Mouse (Mus musculus) MEL (cell line): Measurements from ENCODE around the gene Wdr24. TPM values are rescaled to one million over a fixed set of nuclear protein-coding genes. Genes with fewer than 3 reads are reported as not detected.

ENCODE experiments used
- DNase-seq: peaks from one replicate; pipeline ENCODE4 v3.0.0; 2011; ENCODE audit warnings: low read depth, low spot score
- H3K27ac ChIP-seq: 2 replicates; pipeline ENCODE4 v1.5.1; 2012; ENCODE audit warnings: low read depth, mild to moderate bottlenecking, control low read depth, low read length, moderate library complexity; ENCODE audit not compliant: control insufficient read depth
- H3K27me3 ChIP-seq, 2 experiments: fragments of 150-350 bp in 1 of 2; sonication (generic) in 1 of 2; 2 replicates each; pipeline ENCODE4 v1.6.1; 2012; ENCODE audit warnings: low read length in 2 of 2, mild to moderate bottlenecking in 2 of 2, improper control_type of control experiment in 1 of 2, moderate library complexity in 1 of 2; ENCODE audit not compliant: insufficient read depth in 2 of 2, control insufficient read depth in 1 of 2
- H3K36me3 ChIP-seq, 2 experiments: 2 replicates each; pipeline ENCODE4 v1.6.1; 2012 to 2014; ENCODE audit warnings: low read length in 2 of 2, improper control_type of control experiment in 1 of 2, inconsistent platforms in 1 of 2, mild to moderate bottlenecking in 1 of 2; ENCODE audit not compliant: insufficient read depth in 2 of 2, control insufficient read depth in 1 of 2
- H3K4me1 ChIP-seq, 2 experiments: fragments of 150-350 bp in 1 of 2; sonication (generic) in 1 of 2; 2 replicates each; pipeline ENCODE4 v1.6.1; 2012; ENCODE audit warnings: low read length in 2 of 2, improper control_type of control experiment in 1 of 2, mild to moderate bottlenecking in 1 of 2; ENCODE audit not compliant: insufficient read depth in 2 of 2, control insufficient read depth in 1 of 2
- H3K4me3 ChIP-seq, 2 experiments: fragments of 150-350 bp in 1 of 2; sonication (generic) in 1 of 2; 2 replicates each; pipeline ENCODE4 v1.5.1; 2012; ENCODE audit warnings: low read depth in 2 of 2, low read length in 2 of 2, mild to moderate bottlenecking in 2 of 2, moderate library complexity in 2 of 2, control low read depth in 1 of 2, improper control_type of control experiment in 1 of 2; ENCODE audit not compliant: control insufficient read depth in 1 of 2, insufficient read depth in 1 of 2
- H3K79me2 ChIP-seq: 2 replicates; pipeline ENCODE4 v1.6.1; 2012; ENCODE audit warnings: mild to moderate bottlenecking, low read length, moderate library complexity; ENCODE audit not compliant: control insufficient read depth, poor library complexity, insufficient read depth
- H3K9ac ChIP-seq: 2 replicates; pipeline ENCODE4 v1.6.1; 2012; ENCODE audit warnings: low read depth, mild to moderate bottlenecking, control low read depth, low read length, moderate library complexity; ENCODE audit not compliant: control insufficient read depth, poor library complexity, severe bottlenecking
- H3K9me3 ChIP-seq: fragments of 150-350 bp; sonication (generic); replicated peaks from 2 replicates; pipeline ENCODE4 v1.6.1; 2012; ENCODE audit warnings: mild to moderate bottlenecking, low read length, improper control_type of control experiment, moderate library complexity; ENCODE audit not compliant: insufficient read depth
- BHLHE40 ChIP-seq: IDR thresholded peaks from 2 replicates; pipeline ENCODE4 v1.6.1; 2012; ENCODE audit warnings: low read depth, mild to moderate bottlenecking, inconsistent platforms, low read length, improper control_type of control experiment, borderline replicate concordance
- GATA1 ChIP-seq: IDR thresholded peaks from 2 replicates; pipeline ENCODE4 v1.6.1; 2011; ENCODE audit warnings: low read depth, low read length, improper control_type of control experiment
- HCFC1 ChIP-seq: IDR thresholded peaks from 2 replicates; pipeline ENCODE4 v1.6.1; 2012; ENCODE audit warnings: low read depth, mild to moderate bottlenecking, inconsistent platforms, low read length, improper control_type of control experiment, moderate library complexity
- KAT2A ChIP-seq: conservative IDR thresholded peaks from 2 replicates; pipeline ENCODE4 v1.6.1; 2012; ENCODE audit warnings: low read depth, low read length, improper control_type of control experiment, inconsistent platforms
- MAZ ChIP-seq: IDR thresholded peaks from 2 replicates; pipeline ENCODE4 v1.6.1; 2012; ENCODE audit warnings: low read depth, mild to moderate bottlenecking, inconsistent platforms, low read length, improper control_type of control experiment
- MXI1 ChIP-seq: IDR thresholded peaks from 2 replicates; pipeline ENCODE4 v1.6.1; 2011; ENCODE audit warnings: mild to moderate bottlenecking, low read depth, low read length, improper control_type of control experiment
- MYB ChIP-seq: IDR thresholded peaks from 2 replicates; pipeline ENCODE4 v1.6.1; 2011; ENCODE audit warnings: mild to moderate bottlenecking, low read depth, low read length, improper control_type of control experiment
- POLR2A ChIP-seq, 2 experiments: IDR thresholded peaks; 2 replicates each; pipeline ENCODE4 v1.6.1; 2011 to 2012; ENCODE audit warnings: low read length in 2 of 2, mild to moderate bottlenecking in 2 of 2, control low read depth in 1 of 2, improper control_type of control experiment in 1 of 2, low read depth in 1 of 2, moderate library complexity in 1 of 2; ENCODE audit not compliant: control insufficient read depth in 1 of 2, insufficient read depth in 1 of 2, poor library complexity in 1 of 2
- SIN3A ChIP-seq: IDR thresholded peaks from 2 replicates; pipeline ENCODE4 v1.6.1; 2012; ENCODE audit warnings: low read length, improper control_type of control experiment, inconsistent platforms
- TCF12 ChIP-seq: IDR thresholded peaks from 2 replicates; pipeline ENCODE4 v1.6.1; 2014; ENCODE audit warnings: low read depth, mild to moderate bottlenecking, inconsistent platforms, low read length, improper control_type of control experiment, moderate library complexity
- polyA plus RNA-seq, 2 experiments: library from polyadenylated mRNA; stranded (reverse) in 1 of 2; unstranded in 1 of 2; fragments of >175 nt in 1 of 2; fragments of >200 nt in 1 of 2; gene quantifications; 2 replicates each; pipeline versions ENCODE4 v1.2.1 to v1.2.4; 2012; ENCODE audit warnings: low replicate concordance in 2 of 2, low read depth in 1 of 2; ENCODE audit not compliant: insufficient read length in 2 of 2, insufficient read depth in 1 of 2, missing spikeins in 1 of 2
- total RNA-seq: library from RNA; depleted of rRNA; stranded (reverse); fragments of 300-350 nt; gene quantifications from 2 replicates; pipeline ENCODE4 v1.2.3, GENCODE M21; 2012

The Wdr24 gene
- total and polyA plus RNA-seq, 3 experiments, result 35.0 to 38.8 TPM; not detected in 1

GRCm38 (mm10) chr17:25875171-25876136 is 52.0 kb downstream of the Wdr24 start (continued):
- TF ChIP-seq MAZ (peak; percentile 59), POLR2A (IDR thresholded peaks at IDR 0.05; ENCODE audit: control insufficient read depth in 1 of 2, insufficient read depth in 1 of 2, low read depth in 1 of 2, low read length in 2 of 2, poor library complexity in 1 of 2) (peak; percentile 64 to 84), TCF12 (0 out of 2 replicates have a peak, but pooled peaks have one; percentile 26), KAT2A (peak; percentile 72), MXI1 (peak; percentile 65; the same call in 1 of the 2 replicates)

- H3K27ac ChIP-seq, result no peak overlapping the region
- H3K4me3 ChIP-seq, result peak overlapping the region; percentile 82 to 87
- peaks cover 0 to 7% of the 10 kb centered on the region in 2 experiments; a peak in 2 of 4 replicates for H3K36me3 ChIP-seq
- no peak for TF ChIP-seq TCF12
- H3K79me2 ChIP-seq, result peaks cover 6% of the 10 kb centered on the region; the same call in 1 of the 2 replicates
- peak overlapping the region; percentile 89 for H3K9ac ChIP-seq
- no peak for DNase-seq
- no peaks in the 10 kb centered on the region for H3K9me3 ChIP-seq
- peaks cover 2 to 19% of the 10 kb centered on the region in 2 experiments; a peak in 3 of 4 replicates for H3K4me1 ChIP-seq
- no peaks in the 10 kb centered on the region for H3K27me3 ChIP-seq
Measured at GRCm38 (mm10) chr17:25876347-25876915, 53.0 kb downstream of the Wdr24 start.

- Histone ChIP-seq H3K36me3 (peaks cover 0 to 7% of the 10 kb centered on the region in 2 experiments; a peak in 2 of 4 replicates), H3K27ac (no peak overlapping the region), H3K9ac (no peak overlapping the region), H3K27me3 (no peaks in the 10 kb centered on the region), H3K79me2 (peaks cover 6% of the 10 kb centered on the region; the same call in 1 of the 2 replicates), H3K9me3 (no peaks in the 10 kb centered on the region), H3K4me1 (peaks cover 2 to 19% of the 10 kb centered on the region in 2 experiments; a peak in 3 of 4 replicates), H3K4me3 (no peak overlapping the region)
- TF ChIP-seq GATA1 (no peak), HCFC1 (no peak), SIN3A (no peak), BHLHE40 (no peak), MYB (no peak)
- peak; percentile 52 for DNase-seq
Measured at GRCm38 (mm10) chr17:25877025-25877424, 53.6 kb downstream of the Wdr24 start.
